Mouse (Mus musculus): ENCODE data around the gene Mettl21a. TPM values are rescaled to one million over a fixed set of nuclear protein-coding genes. Genes with fewer than 3 reads are reported as not detected.

Mettl21a gene
- 1.4 and 3.8 TPM in 2 replicates for total RNA-seq (2023)

DNA sequence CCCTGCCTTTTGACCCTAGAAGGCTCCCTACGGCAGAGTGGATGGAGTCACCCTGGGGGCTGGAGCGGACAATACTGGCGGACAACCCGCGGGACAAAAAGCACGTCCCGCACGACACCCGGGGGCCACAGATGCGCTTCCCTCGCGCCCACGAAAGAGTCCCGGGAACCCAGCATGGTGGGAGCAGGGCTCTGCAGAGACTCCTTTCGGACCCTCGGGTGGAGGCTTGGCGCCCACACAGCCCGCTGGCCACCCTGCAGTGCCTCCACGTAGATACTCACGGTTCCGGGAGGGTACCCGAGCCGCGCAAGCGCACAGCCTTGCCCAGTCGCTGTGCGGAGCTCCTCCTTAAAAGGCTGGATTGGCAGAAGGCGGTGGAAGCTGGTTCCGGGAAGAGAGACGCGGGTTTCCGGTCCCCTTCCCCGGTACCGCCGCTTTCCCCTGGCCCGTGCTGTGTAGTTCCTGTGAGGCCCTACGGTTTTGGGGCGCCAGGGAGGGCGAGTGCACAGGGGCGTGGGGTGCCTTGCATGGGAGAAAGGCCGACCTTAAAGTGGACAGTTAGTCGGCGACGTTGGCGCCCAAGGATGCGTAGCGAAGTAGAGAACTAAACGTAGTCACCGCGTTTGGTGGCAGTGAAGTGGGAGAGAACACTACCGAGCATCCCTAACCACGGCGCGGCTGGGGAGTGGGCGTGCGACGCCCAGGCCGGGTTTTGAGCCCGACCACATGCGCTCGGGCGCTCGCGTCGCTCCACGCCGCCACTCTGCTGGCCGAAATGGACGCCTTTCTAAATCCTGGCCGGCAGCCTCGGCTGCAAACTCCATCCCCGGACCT is at the start of gene Mettl21a:
TSS of gene Mettl21a (minus strand) at position 362 of the 834 bp plus-strand sequence.

Other genes starting within 250 kb of the Mettl21a start
- 47.1 and 59.0 TPM in 2 replicates for gene Creb1, start 84.6 kb downstream of the Mettl21a start, total RNA-seq (2023)
- gene Ccnyl1, start 73.2 kb upstream of the Mettl21a start, total RNA-seq (2023): 7.1 and 9.8 TPM in 2 replicates
- gene Fzd5, start 120.5 kb upstream of the Mettl21a start, total RNA-seq (2023): 4.4 and 4.6 TPM in 2 replicates